Mouse (Mus musculus) spleen, postnatal 36 days (tissue): Measurements from ENCODE around the gene D17Wsu92e.
"Not testable (repeated sequence)": the region's sequence is repeated elsewhere in the genome, so short reads cannot be mapped to it uniquely, and the experiment has no call there.

Experiments
- DNase-seq, 2 experiments: peaks; one replicate each; pipeline ENCODE4 v3.0.0; 2022; ENCODE audit warnings: low spot score in 2 of 2, mixed read lengths in 1 of 2

D17Wsu92e gene

GRCm38 (mm10) chr17:27820568-27821406 lies at the start of gene D17Wsu92e:
D17Wsu92e (minus strand) TSS chr17:27820648.
- DNase-seq: peak; percentile 98

- no peak for DNase-seq
These were observed 46.3 kb upstream of the D17Wsu92e start for GRCm38 (mm10) chr17:27866737-27867136.

GRCm38 (mm10) chr17:27865461-27865860 lies 45.0 kb upstream of the D17Wsu92e start:
- no peak for DNase-seq

- DNase-seq: no peak
These were observed 38.7 kb upstream of the D17Wsu92e start for GRCm38 (mm10) chr17:27859131-27859530.

- peak; percentile 10 to 37 for DNase-seq
These were observed 37.4 kb upstream of the D17Wsu92e start for GRCm38 (mm10) chr17:27857649-27858475.

GRCm38 (mm10) chr17:27856798-27857648 lies 36.6 kb upstream of the D17Wsu92e start:
- peak; percentile 17 to 20 for DNase-seq

- DNase-seq: peak; percentile 69 to 72
These were observed 35.9 kb upstream of the D17Wsu92e start, which contains the start of gene Uhrf1bp1 for GRCm38 (mm10) chr17:27856265-27856797. Uhrf1bp1 (plus strand) TSS chr17:27856441.

- DNase-seq: no peak
These were observed 30.6 kb upstream of the D17Wsu92e start for GRCm38 (mm10) chr17:27851076-27851475.

GRCm38 (mm10) chr17:27848351-27848750 lies 27.9 kb upstream of the D17Wsu92e start:
- DNase-seq: no peak

- peak; percentile 94 to 96 for DNase-seq
These were observed 19.2 kb upstream of the D17Wsu92e start for GRCm38 (mm10) chr17:27839469-27840252.

GRCm38 (mm10) chr17:27837850-27838249 lies 17.4 kb upstream of the D17Wsu92e start, which contains the start of gene Snrpc:
Snrpc (plus strand) TSS chr17:27838150.
- DNase-seq: not testable (repeated sequence)

GRCm38 (mm10) chr17:27830411-27830810 lies 10.0 kb upstream of the D17Wsu92e start:
- peak; percentile 6 to 23 for DNase-seq

- DNase-seq: peak; percentile 7 to 27
These were observed 7.1 kb upstream of the D17Wsu92e start for GRCm38 (mm10) chr17:27827511-27827910.

- peak; percentile 64 to 72 for DNase-seq
These were observed 6.5 kb upstream of the D17Wsu92e start for GRCm38 (mm10) chr17:27826908-27827383.

GRCm38 (mm10) chr17:27825984-27826905 lies 5.8 kb upstream of the D17Wsu92e start:
- peak; percentile 93 to 96 for DNase-seq

GRCm38 (mm10) chr17:27825539-27825938 lies 5.1 kb upstream of the D17Wsu92e start:
- DNase-seq: peak; percentile 30 to 51

GRCm38 (mm10) chr17:27824941-27825340 lies 4.5 kb upstream of the D17Wsu92e start:
- DNase-seq: peak; percentile 67 to 74

- DNase-seq: no peak
These were observed 2.9 kb upstream of the D17Wsu92e start for GRCm38 (mm10) chr17:27823142-27823905.
